Mouse (Mus musculus) cerebellum, adult 2 months (tissue): Measurements from ENCODE around the gene Klc1.

Source experiments
- CTCF ChIP-seq: fragments of 200-500 bp; IDR thresholded peaks from 2 replicates; pipeline ENCODE4 v1.5.1; 2011; ENCODE audit warnings: low read depth, mild to moderate bottlenecking, control low read depth, low read length, moderate library complexity, borderline replicate concordance; ENCODE audit not compliant: insufficient read depth
- POLR2A ChIP-seq: fragments of 200-500 bp; IDR thresholded peaks from 2 replicates; pipeline ENCODE4 v1.6.1; 2011; ENCODE audit warnings: low read length, control low read depth, borderline replicate concordance; ENCODE audit not compliant: insufficient read depth

DNA sequence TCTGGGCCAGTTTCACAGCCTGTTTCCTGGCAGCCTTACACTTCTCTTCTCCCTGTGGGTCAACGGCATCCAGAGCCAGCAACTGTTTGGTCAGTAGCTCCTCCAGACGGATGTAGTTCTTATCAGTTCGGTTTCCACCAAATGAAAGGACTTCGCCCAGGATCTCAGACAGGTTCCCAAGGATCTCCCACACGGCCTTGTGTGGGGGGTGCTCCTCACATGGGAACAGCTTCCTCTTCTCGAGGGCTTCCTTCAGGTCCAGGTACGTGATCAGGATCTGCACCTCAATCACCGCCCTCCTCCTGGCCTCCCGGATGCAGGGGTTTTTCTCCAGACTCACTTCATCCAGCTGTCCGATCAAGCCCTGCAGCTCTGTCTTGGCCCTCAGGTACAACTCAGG lies 48.6 kb upstream of the Klc1 start:
- TF ChIP-seq POLR2A (no peak), CTCF (no peak)
